Mouse (Mus musculus) intestine, embryonic 16.5 days (tissue): ENCODE results near the gene Skp1a. TPM values are rescaled to one million over a fixed set of nuclear protein-coding genes. Genes with fewer than 3 reads are reported as not detected.

Source experiments
- ATAC-seq: fragments of 200-750 bp; cut with Nextera tagmentation; 2 replicates; pipeline ENCODE4 v1.8.0; 2017; ENCODE audit warnings: moderate TSS enrichment, moderate library complexity
- H3K27ac ChIP-seq: fragments of 300-500 bp; sonication (generic); 2 replicates; pipeline ENCODE4 v1.5.1; 2014; ENCODE audit warnings: mild to moderate bottlenecking, low read length
- H3K27me3 ChIP-seq: fragments of 300-500 bp; sonication (generic); replicated peaks from 2 replicates; pipeline ENCODE4 v1.6.1; 2014; ENCODE audit warnings: low read length, control low read depth, mixed read lengths; ENCODE audit not compliant: control insufficient read depth, insufficient read depth
- H3K36me3 ChIP-seq: fragments of 300-500 bp; sonication (generic); 2 replicates; pipeline ENCODE4 v1.6.1; 2014; ENCODE audit warnings: low read length, control low read depth; ENCODE audit not compliant: control insufficient read depth, insufficient read depth
- H3K4me1 ChIP-seq: fragments of 300-500 bp; sonication (generic); 2 replicates; pipeline ENCODE4 v1.6.1; 2014; ENCODE audit warnings: low read length, control low read depth, mixed read lengths; ENCODE audit not compliant: control insufficient read depth, insufficient read depth
- H3K4me2 ChIP-seq: fragments of 300-500 bp; sonication (generic); 2 replicates; pipeline ENCODE4 v1.6.1; 2014; ENCODE audit warnings: low read depth, low read length, control low read depth
- H3K4me3 ChIP-seq: fragments of 300-500 bp; sonication (generic); 2 replicates; pipeline ENCODE4 v1.5.1; 2014; ENCODE audit warnings: mild to moderate bottlenecking, low read length
- H3K9ac ChIP-seq: fragments of 300-500 bp; sonication (generic); 2 replicates; pipeline ENCODE4 v1.6.1; 2014; ENCODE audit warnings: low read depth, low read length
- H3K9me3 ChIP-seq: fragments of 300-500 bp; sonication (generic); 2 replicates; pipeline ENCODE4 v1.6.1; 2016; ENCODE audit warnings: low read length, control low read depth; ENCODE audit not compliant: control insufficient read depth
- WGBS: fragments of 180-500 bp; shearing (Covaris S2); extraction: QIAGEN DNeasy Blood & Tissue Kit; methylation state at CpG from one replicate; pipeline ENCODE4 v1.1.7; 2014; 5-methylcytosine and 5-hydroxymethylcytosine counted together
- polyA plus RNA-seq: library from polyadenylated mRNA; unstranded; fragments of >200 nt; fragmentation: Nextera tagmentation; extraction: Ambion mirVana; gene quantifications from 2 replicates; pipeline ENCODE4 v1.2.1, GENCODE M21; 2015

The Skp1a gene
- polyA plus RNA-seq, 1 experiment from 2014 or later, result 723 TPM

- Histone ChIP-seq H3K9ac (no peak overlapping the region), H3K36me3 (no peaks in the 10 kb centered on the region), H3K4me2 (no peak overlapping the region), H3K4me3 (no peak overlapping the region), H3K4me1 (no peaks in the 10 kb centered on the region), H3K27ac (no peak overlapping the region), H3K9me3 (no peaks in the 10 kb centered on the region), H3K27me3 (no peaks in the 10 kb centered on the region)
- WGBS, result 69% methylated on average over 6 of the region's 6 CpGs
- no peak for ATAC-seq
Measured at GRCm38 (mm10) chr11:52292894-52293293, 61.1 kb downstream of the Skp1a start.

GRCm38 (mm10) chr11:52294103-52294502 is 62.3 kb downstream of the Skp1a start:
- Histone ChIP-seq H3K4me2 (no peak overlapping the region), H3K4me1 (no peaks in the 10 kb centered on the region), H3K9me3 (no peaks in the 10 kb centered on the region), H3K27me3 (no peaks in the 10 kb centered on the region), H3K4me3 (no peak overlapping the region), H3K27ac (no peak overlapping the region), H3K36me3 (no peaks in the 10 kb centered on the region), H3K9ac (no peak overlapping the region)
- 79% methylated on average over 9 of the region's 9 CpGs for WGBS
- ATAC-seq, result no peak

Other genes with a start within 250 kb of the Skp1a start
- gene Ube2b, start 231.2 kb upstream of the Skp1a start, polyA plus RNA-seq, result 185 and 201 TPM in 2 replicates
- 4.2 and 6.0 TPM in 2 replicates for gene Cdkl3, start 227.8 kb upstream of the Skp1a start, polyA plus RNA-seq
- gene Ppp2ca, start 133.3 kb upstream of the Skp1a start, polyA plus RNA-seq, result 20.2 and 51.9 TPM in 2 replicates
- gene Olfr1373, start 86.5 kb upstream of the Skp1a start, polyA plus RNA-seq, result not detected in 2 replicates
- not detected in 2 replicates for gene Olfr1371, start 18.0 kb upstream of the Skp1a start, polyA plus RNA-seq
- gene Tcf7, start 51.0 kb downstream of the Skp1a start, polyA plus RNA-seq, result 2.9 and 3.4 TPM in 2 replicates
- gene Vdac1, start 128.9 kb downstream of the Skp1a start, polyA plus RNA-seq, result 311 and 337 TPM in 2 replicates
- 144 and 153 TPM in 2 replicates for gene 9530068E07Rik, start 164.4 kb downstream of the Skp1a start, polyA plus RNA-seq